Mouse (Mus musculus) cerebellum, adult 2 months (tissue): Measurements from ENCODE around the gene Aldh1a2.

Experiments used
- CTCF ChIP-seq: fragments of 200-500 bp; IDR thresholded peaks from 2 replicates; pipeline ENCODE4 v1.5.1; 2011; ENCODE audit warnings: low read depth, mild to moderate bottlenecking, control low read depth, low read length, moderate library complexity, borderline replicate concordance; ENCODE audit not compliant: insufficient read depth
- POLR2A ChIP-seq: fragments of 200-500 bp; IDR thresholded peaks from 2 replicates; pipeline ENCODE4 v1.6.1; 2011; ENCODE audit warnings: low read length, control low read depth, borderline replicate concordance; ENCODE audit not compliant: insufficient read depth

DNA sequence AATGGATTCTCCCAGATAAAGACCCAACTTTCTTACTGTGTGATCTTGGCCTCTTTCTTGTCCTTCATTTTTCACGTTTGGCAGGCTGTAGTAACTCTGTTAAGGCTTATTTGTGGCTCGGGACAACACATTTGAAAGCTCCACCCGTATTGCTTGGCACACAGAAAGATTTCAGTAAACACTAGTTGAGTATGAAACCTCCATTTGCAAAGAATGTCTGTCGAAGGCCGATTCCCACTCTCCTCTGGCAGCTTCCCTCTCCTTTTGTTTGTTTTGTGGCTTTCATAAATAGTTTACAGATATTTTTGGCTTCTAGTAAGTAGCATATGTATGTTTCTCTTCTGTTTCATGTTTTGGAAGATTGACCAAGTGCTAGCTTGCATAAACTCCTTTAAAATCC, 54.1 kb downstream of the Aldh1a2 start:
- TF ChIP-seq POLR2A, result no peak
- no peak for TF ChIP-seq CTCF
